ENCODE assay signal across 20 mouse cellular contexts in the genomic region with DNA sequence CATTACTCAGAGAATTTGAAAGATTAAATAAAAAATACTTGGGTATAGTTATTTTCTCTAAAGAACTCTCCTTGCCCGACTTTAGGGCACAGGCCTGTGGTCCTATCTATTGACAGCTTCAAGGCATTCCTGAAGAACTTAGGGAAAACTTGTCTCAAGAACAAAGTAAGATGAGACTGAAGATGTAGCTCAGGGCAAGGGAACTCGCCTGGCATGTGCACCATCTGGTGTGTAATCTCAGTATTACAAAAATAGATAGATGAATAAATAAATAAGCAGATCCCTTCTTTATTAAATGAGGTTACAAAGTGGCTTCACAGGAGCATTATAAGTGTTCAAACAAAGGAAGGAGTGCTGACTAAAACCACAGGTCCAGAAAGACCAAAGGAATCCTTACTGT. TPM values are rescaled to one million over a fixed set of nuclear protein-coding genes. Genes with fewer than 3 reads are reported as not detected.
DNase-seq lines count a peak whose midpoint lies in the region; ATAC-seq and TF ChIP-seq lines count a peak whose summit lies in the region.
"Had no signal": no experiment of that assay in that cellular context is flagged by ENCODE, and none has a peak within 500 bp of the region (broad histone marks: within the 10 kb centered on the region; RNA-seq: fewer than 3 reads in every experiment).

No protein-coding gene starts in this region.

- no peak overlapping the region for H3K4me2 ChIP-seq in forebrain, postnatal 0 days (ENCODE audit: low read depth)
- H3K4me2 ChIP-seq in forebrain, embryonic 12.5 days, result no peak overlapping the region
- no peak overlapping the region for H3K4me2 ChIP-seq in intestine, postnatal 0 days (replicated peaks; ENCODE audit: low read depth)
- no peak overlapping the region for H3K4me2 ChIP-seq in intestine, embryonic 16.5 days (ENCODE audit: low read depth, low read length)
- no peak overlapping the region for H3K4me2 ChIP-seq in midbrain, embryonic 14.5 days (ENCODE audit: low read length)
- H3K4me2 ChIP-seq in midbrain, embryonic 16.5 days (ENCODE audit: low read length), result no peak overlapping the region
- H3K4me2 ChIP-seq in stomach, postnatal 0 days (replicated peaks; ENCODE audit: low read depth), result no peak overlapping the region
- H3K4me2 ChIP-seq: embryonic facial prominence, embryonic 12.5 days; limb, embryonic 13.5 days; liver, embryonic 13.5 days; lung, embryonic 15.5 days; midbrain, embryonic 12.5 days had no signal

- 66% methylated on average over 2 of the region's 2 CpGs for WGBS in forebrain, postnatal 0 days
- 85% methylated on average over 2 of the region's 2 CpGs for WGBS in forebrain, embryonic 12.5 days
- 72% methylated on average over 2 of the region's 2 CpGs for WGBS in intestine, postnatal 0 days
- 75% methylated on average over 2 of the region's 2 CpGs for WGBS in intestine, embryonic 16.5 days
- WGBS in midbrain, embryonic 14.5 days, result 74% methylated on average over 2 of the region's 2 CpGs
- 80% methylated on average over 2 of the region's 2 CpGs for WGBS in midbrain, embryonic 16.5 days
- 69% methylated on average over 2 of the region's 2 CpGs for WGBS in stomach, postnatal 0 days

- H3K27me3 ChIP-seq in forebrain, postnatal 0 days (ENCODE audit: insufficient read depth, low read length), result no peaks in the 10 kb centered on the region
- H3K27me3 ChIP-seq in forebrain, embryonic 12.5 days, result no peaks in the 10 kb centered on the region
- no peaks in the 10 kb centered on the region for H3K27me3 ChIP-seq in intestine, postnatal 0 days (replicated peaks; ENCODE audit: control insufficient read depth, insufficient read depth, low read length)
- no peaks in the 10 kb centered on the region for H3K27me3 ChIP-seq in intestine, embryonic 16.5 days (replicated peaks; ENCODE audit: control insufficient read depth, insufficient read depth, low read length)
- no peaks in the 10 kb centered on the region for H3K27me3 ChIP-seq in midbrain, embryonic 14.5 days (ENCODE audit: control insufficient read depth, insufficient read depth, low read length)
- no peaks in the 10 kb centered on the region for H3K27me3 ChIP-seq in midbrain, embryonic 16.5 days (ENCODE audit: control insufficient read depth, insufficient read depth, low read depth, low read length)
- no peaks in the 10 kb centered on the region for H3K27me3 ChIP-seq in stomach, postnatal 0 days (ENCODE audit: control insufficient read depth, insufficient read depth, low read length)
- H3K27me3 ChIP-seq: embryonic facial prominence, embryonic 12.5 days; limb, embryonic 13.5 days; liver, embryonic 13.5 days; lung, embryonic 15.5 days; midbrain, embryonic 12.5 days had no signal

- no peak for DNase-seq in forebrain, postnatal 0 days
- DNase-seq in midbrain, embryonic 14.5 days, result peak; percentile 22
- no peak for DNase-seq in stomach, postnatal 0 days (ENCODE audit: low spot score)
- DNase-seq: adrenal gland, postnatal 36 days; B cell, adult 2 months; cerebellum, adult 8-10 months; gastrocnemius, postnatal 36 days; kidney, adult 9 months; kidney, postnatal 4 days; liver, embryonic 13.5 days had no signal

- no peak overlapping the region for H3K27ac ChIP-seq in forebrain, postnatal 0 days (ENCODE audit: low read depth, low read length)
- no peak overlapping the region for H3K27ac ChIP-seq in forebrain, embryonic 12.5 days
- no peak overlapping the region for H3K27ac ChIP-seq in intestine, postnatal 0 days (ENCODE audit: low read depth, low read length)
- no peak overlapping the region for H3K27ac ChIP-seq in intestine, embryonic 16.5 days (ENCODE audit: low read length)
- no peak overlapping the region for H3K27ac ChIP-seq in midbrain, embryonic 14.5 days (replicated peaks; ENCODE audit: low read depth, low read length)
- H3K27ac ChIP-seq in midbrain, embryonic 16.5 days (ENCODE audit: low read length), result no peak overlapping the region
- H3K27ac ChIP-seq in stomach, postnatal 0 days (replicated peaks), result no peak overlapping the region
- H3K27ac ChIP-seq: embryonic facial prominence, embryonic 12.5 days; heart, embryonic 10.5 days; limb, embryonic 13.5 days; liver, embryonic 13.5 days; lung, embryonic 15.5 days; midbrain, embryonic 12.5 days had no signal

- H3K9me3 ChIP-seq in forebrain, postnatal 0 days (ENCODE audit: low read length), result no peaks in the 10 kb centered on the region
- no peaks in the 10 kb centered on the region for H3K9me3 ChIP-seq in forebrain, embryonic 12.5 days
- no peaks in the 10 kb centered on the region for H3K9me3 ChIP-seq in intestine, postnatal 0 days (ENCODE audit: control insufficient read depth)
- H3K9me3 ChIP-seq in intestine, embryonic 16.5 days (ENCODE audit: control insufficient read depth, low read length), result no peaks in the 10 kb centered on the region
- H3K9me3 ChIP-seq in midbrain, embryonic 14.5 days (ENCODE audit: control insufficient read depth, low read length), result no peaks in the 10 kb centered on the region
- H3K9me3 ChIP-seq in midbrain, embryonic 16.5 days (replicated peaks; ENCODE audit: control insufficient read depth, low read length, poor library complexity, severe bottlenecking), result no peaks in the 10 kb centered on the region
- no peaks in the 10 kb centered on the region for H3K9me3 ChIP-seq in stomach, postnatal 0 days (ENCODE audit: control insufficient read depth, low read length)
- H3K9me3 ChIP-seq: embryonic facial prominence, embryonic 12.5 days; heart, embryonic 10.5 days; limb, embryonic 13.5 days; liver, embryonic 13.5 days; lung, embryonic 15.5 days; midbrain, embryonic 12.5 days had no signal

- H3K36me3 ChIP-seq in forebrain, postnatal 0 days (ENCODE audit: insufficient read depth), result no peaks in the 10 kb centered on the region
- no peaks in the 10 kb centered on the region for H3K36me3 ChIP-seq in forebrain, embryonic 12.5 days (replicated peaks)
- H3K36me3 ChIP-seq in intestine, postnatal 0 days (ENCODE audit: control insufficient read depth, insufficient read depth), result no peaks in the 10 kb centered on the region
- no peaks in the 10 kb centered on the region for H3K36me3 ChIP-seq in intestine, embryonic 16.5 days (ENCODE audit: control insufficient read depth, insufficient read depth, low read length)
- H3K36me3 ChIP-seq in midbrain, embryonic 14.5 days (ENCODE audit: control insufficient read depth, insufficient read depth, low read length), result no peaks in the 10 kb centered on the region
- H3K36me3 ChIP-seq in midbrain, embryonic 16.5 days (ENCODE audit: control insufficient read depth, insufficient read depth, low read length), result no peaks in the 10 kb centered on the region
- no peaks in the 10 kb centered on the region for H3K36me3 ChIP-seq in stomach, postnatal 0 days (ENCODE audit: control insufficient read depth, insufficient read depth, low read length)
- H3K36me3 ChIP-seq: embryonic facial prominence, embryonic 12.5 days; heart, embryonic 10.5 days; limb, embryonic 13.5 days; liver, embryonic 13.5 days; lung, embryonic 15.5 days; midbrain, embryonic 12.5 days had no signal

- H3K4me1 ChIP-seq in forebrain, postnatal 0 days (ENCODE audit: insufficient read depth), result no peaks in the 10 kb centered on the region
- H3K4me1 ChIP-seq in forebrain, embryonic 12.5 days, result peaks cover 4% of the 10 kb centered on the region; the same call in 1 of the 2 replicates
- no peaks in the 10 kb centered on the region for H3K4me1 ChIP-seq in intestine, postnatal 0 days (replicated peaks; ENCODE audit: control insufficient read depth, insufficient read depth, low read length)
- no peaks in the 10 kb centered on the region for H3K4me1 ChIP-seq in intestine, embryonic 16.5 days (ENCODE audit: control insufficient read depth, insufficient read depth, low read length)
- no peaks in the 10 kb centered on the region for H3K4me1 ChIP-seq in midbrain, embryonic 14.5 days (ENCODE audit: control insufficient read depth, insufficient read depth, low read length)
- no peaks in the 10 kb centered on the region for H3K4me1 ChIP-seq in midbrain, embryonic 16.5 days (ENCODE audit: control insufficient read depth, insufficient read depth, low read length)
- H3K4me1 ChIP-seq in stomach, postnatal 0 days (replicated peaks; ENCODE audit: control insufficient read depth, insufficient read depth), result no peaks in the 10 kb centered on the region
- H3K4me1 ChIP-seq: embryonic facial prominence, embryonic 12.5 days; heart, embryonic 10.5 days; limb, embryonic 13.5 days; liver, embryonic 13.5 days; lung, embryonic 15.5 days; midbrain, embryonic 12.5 days had no signal

- H3K9ac ChIP-seq in forebrain, postnatal 0 days, result no peak overlapping the region
- no peak overlapping the region for H3K9ac ChIP-seq in forebrain, embryonic 12.5 days
- H3K9ac ChIP-seq in intestine, postnatal 0 days (ENCODE audit: low read depth, low read length), result no peak overlapping the region
- no peak overlapping the region for H3K9ac ChIP-seq in intestine, embryonic 16.5 days (ENCODE audit: low read depth, low read length)
- H3K9ac ChIP-seq in midbrain, embryonic 14.5 days (replicated peaks; ENCODE audit: low read length), result no peak overlapping the region
- no peak overlapping the region for H3K9ac ChIP-seq in midbrain, embryonic 16.5 days (ENCODE audit: low read depth, low read length)
- no peak overlapping the region for H3K9ac ChIP-seq in stomach, postnatal 0 days (ENCODE audit: low read length)
- H3K9ac ChIP-seq: embryonic facial prominence, embryonic 12.5 days; limb, embryonic 13.5 days; liver, embryonic 13.5 days; lung, embryonic 15.5 days; midbrain, embryonic 12.5 days had no signal

- no peak overlapping the region for H3K4me3 ChIP-seq in forebrain, postnatal 0 days (ENCODE audit: low read depth, low read length)
- H3K4me3 ChIP-seq in forebrain, embryonic 12.5 days (replicated peaks), result no peak overlapping the region
- H3K4me3 ChIP-seq in intestine, postnatal 0 days (ENCODE audit: low read depth, low read length), result no peak overlapping the region
- H3K4me3 ChIP-seq in intestine, embryonic 16.5 days (ENCODE audit: low read length), result no peak overlapping the region
- H3K4me3 ChIP-seq in midbrain, embryonic 14.5 days (replicated peaks; ENCODE audit: low read depth, low read length), result no peak overlapping the region
- H3K4me3 ChIP-seq in midbrain, embryonic 16.5 days (ENCODE audit: low read depth, low read length), result no peak overlapping the region
- H3K4me3 ChIP-seq in stomach, postnatal 0 days (ENCODE audit: low read depth, low read length), result no peak overlapping the region
- H3K4me3 ChIP-seq: embryonic facial prominence, embryonic 12.5 days; erythroblast, embryonic 14.5 days; heart, embryonic 10.5 days; limb, embryonic 13.5 days; liver, embryonic 13.5 days; lung, embryonic 15.5 days; midbrain, embryonic 12.5 days had no signal

- no peak for ATAC-seq in forebrain, postnatal 0 days
- no peak for ATAC-seq in forebrain, embryonic 12.5 days (ENCODE audit: low FRiP score)
- no peak for ATAC-seq in intestine, postnatal 0 days
- no peak for ATAC-seq in intestine, embryonic 16.5 days
- no peak for ATAC-seq in midbrain, embryonic 14.5 days (ENCODE audit: low FRiP score, low TSS enrichment)
- ATAC-seq in midbrain, embryonic 16.5 days, result no peak
- ATAC-seq in stomach, postnatal 0 days (ENCODE audit: low FRiP score, low TSS enrichment), result no peak

- no peak for TF ChIP-seq EP300 in stomach, postnatal 0 days (optimal IDR thresholded peaks at IDR 0.05)

- TF ChIP-seq CTCF in forebrain, postnatal 0 days (IDR thresholded peaks at IDR 0.05; ENCODE audit: low read depth), result peak; percentile 33; the same call in 1 of the 2 replicates
- TF ChIP-seq CTCF in intestine, postnatal 0 days (IDR thresholded peaks at IDR 0.05; ENCODE audit: low read depth), result peak; percentile 27; the same call in 1 of the 2 replicates
- TF ChIP-seq CTCF in stomach, postnatal 0 days (IDR thresholded peaks at IDR 0.05; ENCODE audit: low read depth), result peak; percentile 33

RNA-seq across cellular contexts. Expression of gene Efhc1, which starts 32.7 kb away (rescaled TPM):
- 3.0 and 7.6 TPM in 2 replicates for total RNA-seq in forebrain, postnatal 0 days (2014; rRNA removed)
- 2.2 and 3.1 TPM in 2 replicates for polyA plus RNA-seq in forebrain, postnatal 0 days (2015; fragmentation: Nextera tagmentation; extraction: Ambion mirVana)
- polyA plus RNA-seq in forebrain, embryonic 12.5 days (2016; fragmentation: Nextera tagmentation; extraction: Ambion mirVana), result 2.0 and 2.9 TPM in 2 replicates
- polyA plus RNA-seq in intestine, postnatal 0 days (2015; fragmentation: Nextera tagmentation; extraction: Ambion mirVana), result 0.69 and 0.98 TPM in 2 replicates
- polyA plus RNA-seq in intestine, embryonic 16.5 days (2015; fragmentation: Nextera tagmentation; extraction: Ambion mirVana), result 2.1 and 2.4 TPM in 2 replicates
- polyA plus RNA-seq in midbrain, embryonic 14.5 days (2014; fragmentation: Nextera tagmentation; extraction: Ambion mirVana), result 0.82 and 2.1 TPM in 2 replicates
- polyA plus RNA-seq in midbrain, embryonic 16.5 days (2015; fragmentation: Nextera tagmentation; extraction: Ambion mirVana), result 2.0 and 2.5 TPM in 2 replicates
- polyA plus RNA-seq in stomach, postnatal 0 days (2015; fragmentation: Nextera tagmentation; extraction: Ambion mirVana), result 1.5 and 1.7 TPM in 2 replicates
- polyA plus RNA-seq: erythroblast, embryonic 14.5 days had no signal
